Mouse (Mus musculus) ovary, postnatal 36 days (tissue): Measurements from ENCODE around the gene Abca7.
"Not testable (repeated sequence)": the region's sequence is repeated elsewhere in the genome, so short reads cannot be mapped to it uniquely, and the experiment has no call there.

Experiments used
- DNase-seq: peaks from one replicate; pipeline ENCODE4 v3.0.0; 2022; ENCODE audit warnings: low spot score, mixed read lengths

The Abca7 gene

GRCm38 (mm10) chr10:80022164-80022563 lies 25.9 kb downstream of the Abca7 start:
- DNase-seq, result no peak

- no peak for DNase-seq
These were observed 26.5 kb downstream of the Abca7 start for GRCm38 (mm10) chr10:80022806-80023205.

GRCm38 (mm10) chr10:80023758-80024157 lies 27.5 kb downstream of the Abca7 start:
- DNase-seq, result no peak

GRCm38 (mm10) chr10:80024229-80025043 lies 28.1 kb downstream of the Abca7 start:
- DNase-seq, result no peak

GRCm38 (mm10) chr10:80025044-80025347 lies 28.7 kb downstream of the Abca7 start:
- DNase-seq, result no peak

- no peak for DNase-seq
These were observed 29.2 kb downstream of the Abca7 start for GRCm38 (mm10) chr10:80025463-80025862.

GRCm38 (mm10) chr10:80025889-80026288 lies 29.6 kb downstream of the Abca7 start:
- no peak for DNase-seq

- no peak for DNase-seq
These were observed 31.6 kb downstream of the Abca7 start for GRCm38 (mm10) chr10:80027681-80028520.

GRCm38 (mm10) chr10:80028521-80028846 lies 32.2 kb downstream of the Abca7 start:
- no peak for DNase-seq

- DNase-seq, result no peak
These were observed 33.9 kb downstream of the Abca7 start for GRCm38 (mm10) chr10:80030191-80030590.

GRCm38 (mm10) chr10:80030736-80031135 lies 34.4 kb downstream of the Abca7 start:
- DNase-seq, result no peak

GRCm38 (mm10) chr10:80032799-80033480 lies 36.6 kb downstream of the Abca7 start:
- peak; percentile 62 for DNase-seq

GRCm38 (mm10) chr10:80033511-80034391 lies 37.5 kb downstream of the Abca7 start:
- DNase-seq, result no peak

GRCm38 (mm10) chr10:80035148-80035547 lies 38.9 kb downstream of the Abca7 start:
- DNase-seq, result no peak

GRCm38 (mm10) chr10:80035686-80036085 lies 39.4 kb downstream of the Abca7 start:
- no peak for DNase-seq

GRCm38 (mm10) chr10:80036832-80037231 lies 40.5 kb downstream of the Abca7 start:
- no peak for DNase-seq

GRCm38 (mm10) chr10:80039559-80039979 lies 43.3 kb downstream of the Abca7 start, which contains the start of gene Polr2e:
Gene Polr2e, minus strand, starts transcription at chr10:80039795.
- peak; percentile 98 for DNase-seq

- not testable (repeated sequence) for DNase-seq
These were observed 45.2 kb downstream of the Abca7 start for GRCm38 (mm10) chr10:80041409-80042060.

- DNase-seq, result no peak
These were observed 47.8 kb downstream of the Abca7 start for GRCm38 (mm10) chr10:80044087-80044486.

- DNase-seq, result not testable (repeated sequence)
These were observed 49.1 kb downstream of the Abca7 start for GRCm38 (mm10) chr10:80045364-80045763.

- no peak for DNase-seq
These were observed 49.5 kb downstream of the Abca7 start for GRCm38 (mm10) chr10:80045766-80046165.
